Mouse (Mus musculus): ENCODE data around the gene Tmem181a. TPM values are rescaled to one million over a fixed set of nuclear protein-coding genes. Genes with fewer than 3 reads are reported as not detected.
A peak's percentile ranks its signal among the peaks of the same experiment; 100 is the strongest.
"Not testable (repeated sequence)": the region's sequence is repeated elsewhere in the genome, so short reads cannot be mapped to it uniquely, and the experiment has no call there.

Tmem181a gene
- polyA plus RNA-seq, 1 experiment from 2014 or later: 23.9 TPM

DNA sequence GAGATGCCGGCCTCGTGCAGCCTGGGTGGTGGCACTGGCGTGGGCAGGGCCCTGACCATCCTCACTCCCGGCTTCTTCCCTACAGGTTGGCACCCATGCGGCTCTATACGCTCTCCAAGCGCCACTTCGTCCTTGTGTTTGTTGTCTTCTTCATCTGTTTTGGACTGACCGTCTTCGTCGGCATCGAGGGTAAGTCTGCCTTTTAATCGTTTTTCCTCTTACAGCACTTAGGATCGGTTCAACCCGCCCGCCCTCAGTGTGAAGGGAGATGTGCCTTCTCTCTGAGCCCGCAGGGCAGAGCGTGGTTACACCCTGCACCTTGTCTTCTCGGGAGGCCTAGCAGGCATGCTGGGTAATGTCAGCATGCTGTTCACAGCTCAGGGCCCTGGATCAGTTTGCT lies 23.9 kb downstream of the Tmem181a start:
- not testable (repeated sequence) for H3K9me3 ChIP-seq; H3K4me1 ChIP-seq; H3K27me3 ChIP-seq (replicated peaks; ENCODE audit: low read depth, poor library complexity, severe bottlenecking); H3K27ac ChIP-seq (replicated peaks); DNase-seq (ENCODE audit: low spot score); H3K36me3 ChIP-seq (replicated peaks); H3K4me3 ChIP-seq
- WGBS: 94% methylated on average over 19 of the region's 19 CpGs

DNA sequence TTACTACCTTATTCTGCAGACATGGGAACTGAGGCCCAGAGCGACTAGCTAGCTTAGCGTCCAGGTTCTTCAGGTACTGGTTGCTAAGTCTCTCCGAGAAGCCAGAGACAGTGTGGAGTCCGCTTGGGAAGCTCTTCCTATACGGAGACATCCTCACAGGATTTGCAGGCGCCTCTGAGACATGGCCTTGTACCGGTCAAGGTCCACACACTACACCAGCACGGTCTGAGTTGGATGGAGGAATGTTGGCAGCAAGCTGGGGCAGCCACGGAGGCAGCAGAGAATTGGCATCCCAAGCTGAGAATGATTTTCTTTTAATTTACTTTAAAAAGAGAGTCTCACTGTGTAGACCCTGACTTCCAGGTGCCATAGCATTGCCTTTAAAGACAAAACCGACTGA lies 26.5 kb downstream of the Tmem181a start:
- H3K27me3 ChIP-seq (replicated peaks; ENCODE audit: low read depth, poor library complexity, severe bottlenecking); H3K27ac ChIP-seq (replicated peaks); H3K4me1 ChIP-seq; DNase-seq (ENCODE audit: low spot score); H3K36me3 ChIP-seq (replicated peaks); H3K4me3 ChIP-seq; H3K9me3 ChIP-seq: not testable (repeated sequence)
- WGBS: 96% methylated on average over 8 of the region's 10 CpGs

DNA sequence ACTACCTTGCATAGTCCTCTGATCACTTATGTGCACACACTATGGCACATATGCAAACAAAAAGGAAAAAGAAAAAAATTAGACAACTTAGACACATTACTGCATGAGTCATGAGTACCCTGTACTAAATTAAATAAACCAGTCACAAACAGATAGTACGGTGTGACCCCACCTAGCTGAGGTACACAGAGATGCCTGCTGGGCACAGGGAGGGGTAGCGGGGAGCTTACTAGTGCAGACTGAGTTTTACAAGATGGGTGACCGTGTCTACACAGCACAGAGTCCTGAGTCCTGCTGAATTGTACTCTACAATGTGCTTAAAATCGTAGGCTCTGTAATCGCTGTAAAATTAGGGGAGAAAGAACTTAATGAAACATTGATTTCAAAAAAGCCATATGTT lies 29.5 kb downstream of the Tmem181a start:
- not testable (repeated sequence) for H3K4me3 ChIP-seq; H3K9me3 ChIP-seq; H3K36me3 ChIP-seq (replicated peaks); DNase-seq (ENCODE audit: low spot score); H3K27ac ChIP-seq (replicated peaks); H3K4me1 ChIP-seq; H3K27me3 ChIP-seq (replicated peaks; ENCODE audit: low read depth, poor library complexity, severe bottlenecking)
- 95% methylated on average over 5 of the region's 5 CpGs for WGBS

DNA sequence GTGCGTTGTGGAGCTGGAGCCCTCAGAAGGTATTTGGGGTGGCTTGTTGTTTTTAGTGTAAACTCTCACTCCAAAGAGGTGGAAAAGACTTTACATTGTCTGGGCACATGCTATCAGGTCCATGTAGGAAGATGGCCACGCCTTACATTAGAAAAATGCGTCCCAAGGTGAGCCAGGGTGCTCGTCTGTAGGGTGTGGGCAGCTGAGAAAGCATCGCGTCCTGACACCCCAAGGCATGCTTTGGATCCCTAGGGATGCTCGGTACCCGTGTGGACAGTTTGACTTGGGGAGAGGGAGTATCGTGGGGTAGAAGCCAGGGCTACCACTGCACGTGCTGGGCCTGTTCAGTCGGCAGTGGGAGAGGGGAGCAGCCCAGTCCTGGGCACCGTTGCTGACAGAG lies 32.4 kb downstream of the Tmem181a start:
- not testable (repeated sequence) for DNase-seq (ENCODE audit: low spot score); H3K9me3 ChIP-seq; H3K4me3 ChIP-seq; H3K27ac ChIP-seq (replicated peaks); H3K36me3 ChIP-seq (replicated peaks); H3K4me1 ChIP-seq; H3K27me3 ChIP-seq (replicated peaks; ENCODE audit: low read depth, poor library complexity, severe bottlenecking)
- 93% methylated on average over 12 of the region's 12 CpGs for WGBS

DNA sequence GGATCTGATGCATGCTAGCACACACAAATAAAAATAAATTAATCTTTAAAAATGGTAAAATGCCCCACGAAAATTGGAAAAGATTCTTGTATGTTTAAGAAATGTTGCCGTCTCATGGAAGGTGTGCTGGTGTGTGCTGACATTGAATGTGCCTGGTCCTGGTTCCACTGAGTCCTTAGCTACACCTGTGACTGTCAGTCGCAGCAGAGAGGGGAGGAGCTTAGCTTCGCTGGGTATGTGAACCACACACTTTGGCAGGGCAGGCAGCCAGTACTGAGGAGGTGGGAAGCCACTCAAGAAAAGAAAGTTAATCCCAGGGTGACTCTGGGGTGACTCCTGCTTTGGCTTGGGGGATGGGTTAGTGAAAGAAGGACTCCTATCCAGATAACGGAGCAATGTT lies 37.2 kb downstream of the Tmem181a start:
- not testable (repeated sequence) for H3K27me3 ChIP-seq (replicated peaks; ENCODE audit: low read depth, poor library complexity, severe bottlenecking); DNase-seq (ENCODE audit: low spot score); H3K9me3 ChIP-seq; H3K36me3 ChIP-seq (replicated peaks); H3K27ac ChIP-seq (replicated peaks); H3K4me1 ChIP-seq; H3K4me3 ChIP-seq
- WGBS: no CpG with 5 or more reads among the region's 5 CpGs

DNA sequence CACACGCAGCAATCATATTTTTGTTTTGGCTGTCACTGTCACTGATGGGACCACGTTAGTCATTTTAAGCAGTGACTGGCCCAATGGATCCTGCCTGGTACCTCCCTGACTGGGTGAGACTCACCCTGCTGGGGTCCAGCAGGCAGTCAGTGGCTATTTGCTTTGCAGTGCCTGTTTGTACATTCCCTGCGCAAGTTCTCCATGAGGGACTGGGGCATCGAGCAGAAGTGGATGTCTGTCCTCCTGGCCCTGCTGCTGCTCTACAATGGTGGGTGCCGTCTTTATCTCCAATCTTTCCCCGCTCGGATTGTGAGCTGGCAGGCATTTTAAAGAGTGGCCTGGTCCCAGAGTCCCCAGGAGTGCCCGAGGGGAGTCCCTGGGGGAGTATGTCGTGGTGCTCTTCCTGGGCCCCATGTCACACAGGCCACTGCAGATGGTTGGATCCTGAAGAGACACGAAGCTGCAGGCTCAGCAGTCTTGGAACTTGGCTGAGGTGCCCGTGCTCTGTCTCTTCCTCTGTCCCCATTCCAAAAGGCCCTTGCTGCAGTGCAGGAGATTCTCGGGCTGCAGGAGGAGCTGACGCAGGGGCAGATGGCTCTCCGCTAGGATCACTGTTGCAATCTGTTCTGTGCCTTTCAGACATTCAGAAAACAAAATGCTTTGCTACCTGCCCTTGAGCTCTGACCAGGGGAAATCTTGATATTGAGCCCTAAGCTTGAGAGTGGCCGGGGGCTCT lies 40.6 kb downstream of the Tmem181a start:
- not testable (repeated sequence) for H3K4me1 ChIP-seq; H3K4me3 ChIP-seq; DNase-seq (ENCODE audit: low spot score); H3K36me3 ChIP-seq (replicated peaks); H3K27ac ChIP-seq (replicated peaks); H3K9me3 ChIP-seq; H3K27me3 ChIP-seq (replicated peaks; ENCODE audit: low read depth, poor library complexity, severe bottlenecking)
- 90% methylated on average over 9 of the region's 15 CpGs for WGBS

DNA sequence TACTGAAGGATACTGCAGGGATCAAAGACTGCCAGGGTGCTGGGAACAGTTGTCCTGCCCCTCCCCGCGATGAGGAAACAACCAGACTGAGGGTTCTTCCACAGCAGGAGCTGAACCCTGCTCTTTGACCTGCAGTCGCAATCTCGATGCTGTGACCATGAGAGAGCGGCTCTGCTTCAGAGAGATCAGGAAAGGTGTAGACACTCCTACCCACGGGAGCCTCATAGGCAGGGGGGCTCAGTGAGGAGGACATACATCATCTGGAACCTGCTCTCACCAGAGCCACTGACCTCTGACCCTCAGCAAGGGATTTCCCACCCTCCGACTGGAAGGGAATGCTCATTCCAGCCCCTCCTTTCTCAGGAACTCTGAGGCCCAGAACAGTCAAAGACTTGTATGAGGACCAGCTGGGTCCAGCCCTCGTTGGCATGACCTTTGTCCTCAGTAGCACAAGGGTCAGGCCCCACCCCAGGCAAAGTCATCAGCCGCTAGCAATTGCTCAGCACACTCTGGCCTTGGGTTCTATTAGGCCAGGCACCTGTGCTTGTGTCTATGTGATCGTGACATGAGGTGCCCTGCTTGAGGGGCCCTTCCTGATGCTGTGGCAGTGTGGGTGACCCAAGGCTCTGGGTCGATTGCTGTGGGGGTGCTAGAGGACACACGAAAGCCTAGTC lies 43.7 kb downstream of the Tmem181a start:
- not testable (repeated sequence) for H3K36me3 ChIP-seq (replicated peaks); DNase-seq (ENCODE audit: low spot score)
- WGBS: 71% methylated on average over 9 of the region's 12 CpGs

DNA sequence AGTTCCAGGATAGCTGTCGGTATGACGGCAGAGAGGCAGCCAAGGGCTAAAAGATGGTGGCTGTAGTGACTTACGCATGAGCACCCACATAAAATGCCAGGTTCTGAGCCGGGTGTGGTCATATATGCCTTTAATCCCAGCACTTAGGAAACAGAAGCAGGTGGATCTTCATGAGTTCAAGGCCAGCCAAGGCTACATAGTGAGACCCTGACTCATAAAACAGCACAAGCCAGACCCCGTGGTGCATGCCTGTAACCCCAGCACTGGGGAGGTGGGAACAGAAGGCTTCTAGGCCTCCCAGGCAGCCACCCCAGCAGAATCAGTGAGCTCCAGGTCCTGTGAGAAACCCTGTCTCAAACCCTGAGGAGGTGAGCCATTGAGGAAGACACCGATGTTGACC lies 48.2 kb downstream of the Tmem181a start:
- H3K27me3 ChIP-seq (replicated peaks; ENCODE audit: low read depth, poor library complexity, severe bottlenecking); DNase-seq (ENCODE audit: low spot score); H3K9me3 ChIP-seq; H3K36me3 ChIP-seq (replicated peaks); H3K4me3 ChIP-seq; H3K27ac ChIP-seq (replicated peaks); H3K4me1 ChIP-seq: not testable (repeated sequence)
- whole genome bisulfite sequencing: 91% methylated on average over 5 of the region's 6 CpGs

More for the DNA sequence above, 43.7 kb downstream of the Tmem181a start:
- H3K27me3 ChIP-seq (replicated peaks; ENCODE audit: low read depth, poor library complexity, severe bottlenecking); H3K4me1 ChIP-seq; H3K9me3 ChIP-seq; H3K4me3 ChIP-seq; H3K27ac ChIP-seq (replicated peaks): not testable (repeated sequence)

DNA sequence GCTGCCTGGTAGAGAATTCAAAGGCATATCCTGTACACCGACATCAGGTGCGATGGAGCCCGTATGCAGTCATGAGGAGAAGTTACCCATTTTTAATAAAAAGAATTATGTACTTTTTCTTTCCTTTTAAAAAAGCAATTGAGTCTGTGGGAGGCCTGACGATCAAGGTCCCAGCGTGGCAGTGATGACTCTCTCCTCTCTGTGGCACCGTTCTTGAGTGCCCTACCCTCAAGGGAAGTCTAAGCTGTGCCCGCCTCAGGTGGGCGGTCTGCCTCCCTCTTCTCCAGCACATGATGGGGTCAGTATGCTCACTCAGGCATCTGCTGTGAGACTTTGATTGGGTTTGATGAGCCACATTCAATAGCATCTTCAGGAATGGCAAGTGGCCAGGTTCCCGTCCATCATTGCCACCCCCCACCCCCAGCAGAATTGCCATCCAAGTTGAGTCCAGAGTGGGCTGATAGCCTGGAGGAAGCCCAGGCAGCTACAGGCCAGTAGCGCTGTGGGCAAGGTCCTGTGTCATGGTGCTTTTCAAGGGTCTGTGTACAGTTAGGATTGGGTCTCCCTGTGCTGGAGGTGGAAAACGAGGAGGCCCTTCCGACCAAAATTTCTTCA lies 49.1 kb downstream of the Tmem181a start:
- not testable (repeated sequence) for H3K4me3 ChIP-seq; DNase-seq (ENCODE audit: low spot score); H3K36me3 ChIP-seq (replicated peaks); H3K27ac ChIP-seq (replicated peaks); H3K9me3 ChIP-seq; H3K27me3 ChIP-seq (replicated peaks; ENCODE audit: low read depth, poor library complexity, severe bottlenecking); H3K4me1 ChIP-seq
- 92% methylated on average over 12 of the region's 12 CpGs for WGBS

DNA sequence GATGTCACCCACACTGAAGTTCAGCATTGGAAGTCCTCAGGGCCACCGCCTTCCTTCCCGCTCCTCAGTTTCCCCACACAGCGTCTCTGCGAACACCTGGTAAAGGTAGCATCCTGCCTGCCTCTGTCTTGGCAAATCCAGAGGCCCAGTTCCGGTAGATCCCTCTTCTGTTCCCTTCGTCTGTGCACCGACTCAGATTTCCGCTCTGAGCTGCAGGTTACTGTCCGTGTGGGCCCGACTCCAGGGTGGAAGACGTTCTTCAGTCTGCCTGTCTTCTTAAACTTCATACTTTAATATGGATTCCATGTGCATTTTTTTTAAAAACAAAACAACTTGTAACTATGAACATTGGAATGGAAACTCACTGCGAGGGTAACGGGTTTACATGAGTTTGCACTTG lies 49.8 kb downstream of the Tmem181a start:
- not testable (repeated sequence) for DNase-seq (ENCODE audit: low spot score); H3K4me3 ChIP-seq; H3K36me3 ChIP-seq (replicated peaks); H3K27me3 ChIP-seq (replicated peaks; ENCODE audit: low read depth, poor library complexity, severe bottlenecking); H3K27ac ChIP-seq (replicated peaks); H3K4me1 ChIP-seq; H3K9me3 ChIP-seq
- 96% methylated on average over 11 of the region's 13 CpGs for WGBS

DNA sequence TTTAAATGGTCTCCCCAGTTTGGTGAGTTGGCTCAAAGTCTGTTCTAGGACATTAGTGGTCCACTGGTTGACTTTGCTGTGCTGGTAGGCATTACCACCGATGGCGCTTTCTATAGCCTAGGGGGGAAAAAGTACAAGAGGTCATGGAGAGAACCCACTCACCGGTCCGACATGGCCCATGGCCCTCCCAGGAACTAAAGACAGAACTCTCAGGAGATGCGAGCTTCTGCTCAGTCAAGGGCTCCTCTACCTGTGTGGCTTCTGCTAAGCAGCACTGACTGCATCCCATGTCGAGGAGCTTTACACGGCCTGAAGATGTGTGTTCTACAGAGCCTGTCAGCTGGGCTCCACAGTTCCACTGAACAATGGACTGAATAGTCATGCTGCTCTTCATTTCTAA lies 55.1 kb downstream of the Tmem181a start:
- not testable (repeated sequence) for H3K4me1 ChIP-seq; H3K27ac ChIP-seq (replicated peaks); H3K27me3 ChIP-seq (replicated peaks; ENCODE audit: low read depth, poor library complexity, severe bottlenecking); DNase-seq (ENCODE audit: low spot score); H3K36me3 ChIP-seq (replicated peaks); H3K4me3 ChIP-seq; H3K9me3 ChIP-seq
- WGBS: 88% methylated on average over 7 of the region's 7 CpGs

DNA sequence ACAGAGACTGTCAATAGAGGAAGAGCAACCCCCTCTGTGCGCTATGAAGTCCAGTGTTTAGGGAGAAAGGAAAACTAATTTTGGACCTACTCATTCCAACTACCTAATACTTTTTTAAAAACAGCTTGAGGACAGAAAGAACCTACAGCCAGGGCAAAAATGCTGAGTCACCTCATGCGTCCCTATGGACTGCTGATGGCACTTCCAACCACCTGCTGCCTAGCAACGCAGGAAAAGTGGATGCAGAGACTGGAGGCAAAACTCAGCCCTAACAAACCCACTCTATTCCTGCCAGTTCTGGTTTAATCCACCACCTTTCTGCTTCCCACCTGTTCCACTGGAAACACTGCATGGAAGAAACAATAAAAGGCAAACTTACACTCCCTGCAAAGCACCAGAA lies 56.1 kb downstream of the Tmem181a start:
- not testable (repeated sequence) for H3K27me3 ChIP-seq (replicated peaks; ENCODE audit: low read depth, poor library complexity, severe bottlenecking); H3K4me1 ChIP-seq; H3K27ac ChIP-seq (replicated peaks); H3K36me3 ChIP-seq (replicated peaks); H3K4me3 ChIP-seq; H3K9me3 ChIP-seq
- DNase-seq (ENCODE audit: low spot score): peak; percentile 7
- WGBS: 73% methylated on average over 3 of the region's 3 CpGs

DNA sequence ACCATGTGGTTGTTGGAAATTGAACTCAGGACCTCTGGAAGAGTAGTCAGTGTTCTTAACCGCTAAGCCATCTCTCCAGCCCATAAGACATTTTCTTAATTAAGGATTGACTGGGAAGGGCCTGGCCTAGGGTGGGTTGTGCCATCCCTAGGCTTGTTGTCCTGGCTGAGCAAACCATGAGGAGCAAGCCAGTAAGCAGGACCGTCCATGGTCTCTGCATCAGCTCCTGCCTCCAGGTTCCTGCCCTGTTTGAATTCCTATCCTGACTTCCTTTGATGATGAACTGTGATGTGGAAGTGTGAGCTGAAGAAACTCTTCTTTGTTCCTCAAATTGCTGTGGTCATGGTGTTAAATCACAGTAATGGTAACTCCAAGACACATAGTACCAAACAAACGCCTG lies 57.8 kb downstream of the Tmem181a start:
- H3K27ac ChIP-seq (replicated peaks); H3K9me3 ChIP-seq; H3K4me1 ChIP-seq; H3K4me3 ChIP-seq; H3K36me3 ChIP-seq (replicated peaks); DNase-seq (ENCODE audit: low spot score); H3K27me3 ChIP-seq (replicated peaks; ENCODE audit: low read depth, poor library complexity, severe bottlenecking): not testable (repeated sequence)
- WGBS: 75% methylated on average over 2 of the region's 3 CpGs
